Mouse (Mus musculus) embryonic facial prominence, embryonic 10.5 days (tissue): Measurements from ENCODE around the gene Pla1a. TPM values are rescaled to one million over a fixed set of nuclear protein-coding genes. Genes with fewer than 3 reads are reported as not detected.
"Not testable (repeated sequence)": the region's sequence is repeated elsewhere in the genome, so short reads cannot be mapped to it uniquely, and the experiment has no call there.

Source experiments
- DNase-seq: peaks from one replicate; pipeline ENCODE4 v3.0.0-alpha.2; 2017; ENCODE audit warnings: low spot score
- H3K27ac ChIP-seq: fragments of 300-500 bp; sonication (generic); replicated peaks from 2 replicates; pipeline ENCODE4 v1.5.1; 2016; ENCODE audit warnings: mild to moderate bottlenecking
- H3K27me3 ChIP-seq: fragments of 300-500 bp; sonication (generic); replicated peaks from 2 replicates; pipeline ENCODE4 v1.6.1; 2016; ENCODE audit warnings: low read depth, mild to moderate bottlenecking; ENCODE audit not compliant: poor library complexity, severe bottlenecking
- H3K36me3 ChIP-seq: fragments of 300-500 bp; sonication (generic); replicated peaks from 2 replicates; pipeline ENCODE4 v1.6.1; 2016; ENCODE audit warnings: mild to moderate bottlenecking, moderate library complexity
- H3K4me1 ChIP-seq: fragments of 300-500 bp; sonication (generic); 2 replicates; pipeline ENCODE4 v1.6.1; 2016
- H3K4me3 ChIP-seq: fragments of 300-500 bp; sonication (generic); 2 replicates; pipeline ENCODE4 v1.5.1; 2016; ENCODE audit warnings: mild to moderate bottlenecking, moderate library complexity
- H3K9me3 ChIP-seq: fragments of 300-500 bp; sonication (generic); 2 replicates; pipeline ENCODE4 v1.6.1; 2016; ENCODE audit warnings: mild to moderate bottlenecking
- WGBS: fragments of 180-500 bp; shearing (Covaris S2); methylation state at CpG from one replicate; pipeline ENCODE4 v1.1.7; 2016; 5-methylcytosine and 5-hydroxymethylcytosine counted together
- polyA plus RNA-seq: library from polyadenylated mRNA; unstranded; fragments of >200 nt; fragmentation: Nextera tagmentation; extraction: Ambion mirVana; gene quantifications from 2 replicates; pipeline ENCODE4 v1.2.1, GENCODE M21; 2016

The Pla1a gene
- polyA plus RNA-seq: not detected in 2 replicates

- no peaks in the 10 kb centered on the region for H3K9me3 ChIP-seq
- H3K4me1 ChIP-seq: peaks cover 5% of the 10 kb centered on the region; the same call in 1 of the 2 replicates
- no peak within 1 kb of the TSS for H3K27ac ChIP-seq
- DNase-seq: no peak
- H3K36me3 ChIP-seq: no peaks in the 10 kb centered on the region
- H3K4me3 ChIP-seq: no peak within 1 kb of the TSS
- no peaks in the 10 kb centered on the region for H3K27me3 ChIP-seq
- 82% methylated on average over 11 of the region's 11 CpGs for WGBS
These were observed at the start of gene Pla1a for GRCm38 (mm10) chr16:38432498-38433425. Pla1a (minus strand) TSS chr16:38433145.

GRCm38 (mm10) chr16:38481327-38481726, 48.4 kb upstream of the Pla1a start:
- WGBS: 79% methylated on average over 4 of the region's 4 CpGs
- Histone ChIP-seq H3K36me3 (no peaks in the 10 kb centered on the region), H3K27ac (no peak overlapping the region), H3K27me3 (peaks cover 36% of the 10 kb centered on the region), H3K9me3 (no peaks in the 10 kb centered on the region), H3K4me3 (no peak overlapping the region), H3K4me1 (peaks cover 20% of the 10 kb centered on the region)
- no peak for DNase-seq

- 89% methylated on average over 3 of the region's 3 CpGs for WGBS
These were observed 45.4 kb upstream of the Pla1a start for GRCm38 (mm10) chr16:38478296-38478695.

GRCm38 (mm10) chr16:38477241-38477608, 44.3 kb upstream of the Pla1a start:
- peak overlapping the region; percentile 63; the same call in 1 of the 2 replicates for H3K27ac ChIP-seq

More at GRCm38 (mm10) chr16:38478296-38478695, 45.4 kb upstream of the Pla1a start:
- Histone ChIP-seq H3K4me1 (peaks cover 16% of the 10 kb centered on the region), H3K9me3 (no peaks in the 10 kb centered on the region), H3K4me3 (no peak overlapping the region), H3K27me3 (peaks cover 23% of the 10 kb centered on the region), H3K27ac (no peak overlapping the region), H3K36me3 (no peaks in the 10 kb centered on the region)
- DNase-seq: no peak

GRCm38 (mm10) chr16:38476312-38477240, 43.6 kb upstream of the Pla1a start:
- peak overlapping the region; percentile 63 for H3K27ac ChIP-seq
- WGBS: 11% methylated on average over 34 of the region's 34 CpGs

More at GRCm38 (mm10) chr16:38477241-38477608, 44.3 kb upstream of the Pla1a start:
- WGBS: 62% methylated on average over 14 of the region's 14 CpGs
- Histone ChIP-seq H3K4me3 (peak overlapping the region; percentile 52), H3K4me1 (peaks cover 12% of the 10 kb centered on the region), H3K27me3 (peaks cover 13% of the 10 kb centered on the region)
- DNase-seq, H3K36me3 ChIP-seq, H3K9me3 ChIP-seq: not testable (repeated sequence)

GRCm38 (mm10) chr16:38475681-38476311, 42.9 kb upstream of the Pla1a start:
- WGBS: 55% methylated on average over 4 of the region's 4 CpGs
- H3K4me1 ChIP-seq: peaks cover 15% of the 10 kb centered on the region
- peak overlapping the region; percentile 52 for H3K4me3 ChIP-seq
- H3K27ac ChIP-seq: 0 out of 2 replicates have a peak overlapping the region, but pooled peaks have one; percentile 63
- no peaks in the 10 kb centered on the region for H3K36me3 ChIP-seq
- no peak for DNase-seq
- H3K9me3 ChIP-seq: no peaks in the 10 kb centered on the region
- peaks cover 3% of the 10 kb centered on the region; the same call in 1 of the 2 replicates for H3K27me3 ChIP-seq

More at GRCm38 (mm10) chr16:38476312-38477240, 43.6 kb upstream of the Pla1a start:
- Histone ChIP-seq H3K4me3 (peak overlapping the region; percentile 52), H3K9me3 (no peaks in the 10 kb centered on the region), H3K27me3 (peaks cover 6% of the 10 kb centered on the region), H3K36me3 (no peaks in the 10 kb centered on the region), H3K4me1 (peaks cover 15% of the 10 kb centered on the region)
- DNase-seq: peak; percentile 65

- H3K4me1 ChIP-seq: peaks cover 15% of the 10 kb centered on the region
- 87% methylated on average over 9 of the region's 9 CpGs for WGBS
- DNase-seq: no peak
These were observed 41.8 kb upstream of the Pla1a start for GRCm38 (mm10) chr16:38474677-38475286.

GRCm38 (mm10) chr16:38473661-38474060, 40.7 kb upstream of the Pla1a start:
- DNase-seq: no peak
- H3K4me1 ChIP-seq: peaks cover 19% of the 10 kb centered on the region
- H3K27ac ChIP-seq: no peak overlapping the region
- H3K9me3 ChIP-seq: no peaks in the 10 kb centered on the region
- no peak overlapping the region for H3K4me3 ChIP-seq
- WGBS: 94% methylated on average over 5 of the region's 5 CpGs
- H3K27me3 ChIP-seq: peaks cover 3% of the 10 kb centered on the region; the same call in 1 of the 2 replicates
- H3K36me3 ChIP-seq: no peaks in the 10 kb centered on the region

More at GRCm38 (mm10) chr16:38474677-38475286, 41.8 kb upstream of the Pla1a start:
- Histone ChIP-seq H3K36me3 (no peaks in the 10 kb centered on the region), H3K9me3 (no peaks in the 10 kb centered on the region), H3K27ac (no peak overlapping the region), H3K4me3 (no peak overlapping the region), H3K27me3 (peaks cover 3% of the 10 kb centered on the region; the same call in 1 of the 2 replicates)

GRCm38 (mm10) chr16:38472507-38472873, 39.5 kb upstream of the Pla1a start:
- H3K4me3 ChIP-seq: no peak overlapping the region
- no peak overlapping the region for H3K27ac ChIP-seq
- WGBS: 93% methylated on average over 5 of the region's 5 CpGs
- no peak for DNase-seq
- H3K36me3 ChIP-seq: no peaks in the 10 kb centered on the region
- H3K4me1 ChIP-seq: peaks cover 19% of the 10 kb centered on the region
- peaks cover 3% of the 10 kb centered on the region; the same call in 1 of the 2 replicates for H3K27me3 ChIP-seq
- H3K9me3 ChIP-seq: no peaks in the 10 kb centered on the region

- H3K9me3 ChIP-seq: no peaks in the 10 kb centered on the region
- H3K36me3 ChIP-seq: no peaks in the 10 kb centered on the region
- no peak for DNase-seq
- no peak overlapping the region for H3K4me3 ChIP-seq
- WGBS: 82% methylated on average over 11 of the region's 11 CpGs
- H3K27ac ChIP-seq: no peak overlapping the region
- H3K27me3 ChIP-seq: peaks cover 3% of the 10 kb centered on the region; the same call in 1 of the 2 replicates
- H3K4me1 ChIP-seq: peaks cover 15% of the 10 kb centered on the region
These were observed 39.0 kb upstream of the Pla1a start for GRCm38 (mm10) chr16:38471697-38472506.

- no peak overlapping the region for H3K27ac ChIP-seq
- no peaks in the 10 kb centered on the region for H3K9me3 ChIP-seq
- no peaks in the 10 kb centered on the region for H3K36me3 ChIP-seq
- 69% methylated on average over 8 of the region's 8 CpGs for WGBS
- no peak for DNase-seq
- H3K27me3 ChIP-seq: no peaks in the 10 kb centered on the region
- no peak overlapping the region for H3K4me3 ChIP-seq
- H3K4me1 ChIP-seq: peaks cover 7% of the 10 kb centered on the region; the same call in 1 of the 2 replicates
These were observed 36.5 kb upstream of the Pla1a start for GRCm38 (mm10) chr16:38469437-38469836.
